Mouse (Mus musculus) gastrocnemius, postnatal 36 days (tissue): ENCODE results near the gene Ccdc124. TPM values are rescaled to one million over a fixed set of nuclear protein-coding genes. Genes with fewer than 3 reads are reported as not detected.
A peak's percentile ranks its signal among the peaks of the same experiment; 100 is the strongest.

Experiments used
- DNase-seq, 2 experiments: peaks; one replicate each; pipeline ENCODE4 v3.0.0; 2022
- intact Hi-C: fragments of 180-260 bp; cut with DNase I; formaldehyde crosslinking; loops from one replicate; pipeline ENCODE4 v1.15.1; 2025
- total RNA-seq, 2 experiments: library from RNA; stranded (reverse); gene quantifications; 2 replicates each; pipeline ENCODE4 v1.2.3; 2021

Ccdc124 gene
- total RNA-seq, 2 experiments from 2014 or later, result 56.2 to 64.3 TPM

- intact Hi-C loops, result no loop called here
- no peak for DNase-seq
Observed at GRCm38 (mm10) chr8:70874441-70874840, 706 bp upstream of the Ccdc124 start.

- no peak for DNase-seq
- intact Hi-C loops, result no loop called here
Observed at GRCm38 (mm10) chr8:70872643-70873363, 932 bp downstream of the Ccdc124 start.

GRCm38 (mm10) chr8:70871195-70871807, 2.4 kb downstream of the Ccdc124 start:
- no peak for DNase-seq
- intact Hi-C loops, result no loop called here

GRCm38 (mm10) chr8:70869601-70870041, 4.1 kb downstream of the Ccdc124 start:
- peak; percentile 63 to 65 for DNase-seq
- intact Hi-C loops, result loop anchor here (1.0 kb wide), 1 partner anchor 25 kb away; no protein-coding TSS in a partner anchor

GRCm38 (mm10) chr8:70869199-70869571, 4.5 kb downstream of the Ccdc124 start:
- intact Hi-C loops, result loop anchor here (1.0 kb wide), 1 partner anchor 25 kb away; no protein-coding TSS in a partner anchor
- no peak for DNase-seq

GRCm38 (mm10) chr8:70868559-70869198, 5.1 kb downstream of the Ccdc124 start:
- DNase-seq, result no peak
- intact Hi-C loops, result loop anchor here (1.0 kb wide), 1 partner anchor 24 kb away; no protein-coding TSS in a partner anchor

GRCm38 (mm10) chr8:70866566-70866965, 7.2 kb downstream of the Ccdc124 start:
- no peak for DNase-seq
- intact Hi-C loops, result no loop called here

GRCm38 (mm10) chr8:70866001-70866520, 7.7 kb downstream of the Ccdc124 start:
- intact Hi-C loops, result no loop called here
- DNase-seq, result no peak

GRCm38 (mm10) chr8:70865350-70866000, 8.3 kb downstream of the Ccdc124 start:
- intact Hi-C loops, result no loop called here
- peak; percentile 98 for DNase-seq

GRCm38 (mm10) chr8:70864712-70865221, 9.0 kb downstream of the Ccdc124 start:
- no peak for DNase-seq
- intact Hi-C loops, result no loop called here

GRCm38 (mm10) chr8:70863956-70864711, 9.6 kb downstream of the Ccdc124 start:
- DNase-seq, result peak in 1 of 2 experiments; percentile 3
- intact Hi-C loops, result no loop called here

- intact Hi-C loops, result no loop called here
- DNase-seq, result no peak
Observed at GRCm38 (mm10) chr8:70862824-70863641, 10.7 kb downstream of the Ccdc124 start, which contains the start of gene Kcnn1. TSS of gene Kcnn1 (minus strand) at chr8:70863258.

- intact Hi-C loops, result no loop called here
Observed at GRCm38 (mm10) chr8:70857516-70857915, 16.2 kb downstream of the Ccdc124 start.

GRCm38 (mm10) chr8:70856541-70857197, 17.1 kb downstream of the Ccdc124 start:
- intact Hi-C loops, result no loop called here
- DNase-seq, result peak; percentile 71 to 76

More at GRCm38 (mm10) chr8:70857516-70857915, 16.2 kb downstream of the Ccdc124 start:
- DNase-seq, result no peak

- DNase-seq, result no peak
- intact Hi-C loops, result no loop called here
Observed at GRCm38 (mm10) chr8:70856028-70856427, 17.7 kb downstream of the Ccdc124 start.

- intact Hi-C loops, result no loop called here
- no peak for DNase-seq
Observed at GRCm38 (mm10) chr8:70853863-70854262, 19.9 kb downstream of the Ccdc124 start.

GRCm38 (mm10) chr8:70852595-70853231, 21.0 kb downstream of the Ccdc124 start:
- intact Hi-C loops, result no loop called here
- DNase-seq, result no peak

- no peak for DNase-seq
- intact Hi-C loops, result no loop called here
Observed at GRCm38 (mm10) chr8:70851837-70852236, 21.9 kb downstream of the Ccdc124 start.
